Mouse (Mus musculus) liver, adult 2 months (tissue): ENCODE measurements around the gene Cdipt. TPM values are rescaled to one million over a fixed set of nuclear protein-coding genes. Genes with fewer than 3 reads are reported as not detected.

Experiments used
- DNase-seq: peaks from one replicate; pipeline ENCODE4 v3.0.0-alpha.2; 2011; ENCODE audit warnings: low read depth, low spot score; ENCODE audit errors: extremely low read depth
- H3K27ac ChIP-seq: fragments of 200-500 bp; replicated peaks from 2 replicates; pipeline ENCODE4 v1.5.1; 2012; ENCODE audit warnings: low read depth, mild to moderate bottlenecking, control low read depth, inconsistent platforms, low read length; ENCODE audit not compliant: insufficient read depth
- H3K27me3 ChIP-seq: fragments of 200-500 bp; 2 replicates; pipeline ENCODE4 v1.6.1; 2012; ENCODE audit warnings: mild to moderate bottlenecking, moderate library complexity, low read length, inconsistent platforms; ENCODE audit not compliant: control insufficient read depth, insufficient read depth
- H3K36me3 ChIP-seq: fragments of 200-500 bp; 2 replicates; pipeline ENCODE4 v1.6.1; 2012; ENCODE audit warnings: low read length, inconsistent platforms; ENCODE audit not compliant: control insufficient read depth, insufficient read depth
- H3K4me1 ChIP-seq: fragments of 200-500 bp; 2 replicates; pipeline ENCODE4 v1.6.1; 2011; ENCODE audit warnings: low read length; ENCODE audit not compliant: control insufficient read depth, insufficient read depth
- H3K4me3 ChIP-seq: fragments of 200-500 bp; 2 replicates; pipeline ENCODE4 v1.5.1; 2011; ENCODE audit warnings: low read depth, mild to moderate bottlenecking, control low read depth, low read length, moderate library complexity; ENCODE audit not compliant: insufficient read depth
- H3K79me2 ChIP-seq: fragments of 200-500 bp; 2 replicates; pipeline ENCODE4 v1.6.1; 2012; ENCODE audit warnings: inconsistent platforms, mild to moderate bottlenecking, low read length, moderate library complexity; ENCODE audit not compliant: control insufficient read depth, insufficient read depth
- H3K9ac ChIP-seq: fragments of 200-500 bp; 2 replicates; pipeline ENCODE4 v1.6.1; 2012; ENCODE audit warnings: low read depth, mild to moderate bottlenecking, control low read depth, inconsistent platforms, low read length
- CTCF ChIP-seq: fragments of 200-500 bp; IDR thresholded peaks from 2 replicates; pipeline ENCODE4 v1.5.1; 2011; ENCODE audit warnings: low read depth, low read length, control low read depth
- POLR2A ChIP-seq: fragments of 200-500 bp; IDR thresholded peaks from 2 replicates; pipeline ENCODE4 v1.6.1; 2011; ENCODE audit warnings: low read length, control low read depth; ENCODE audit not compliant: insufficient read depth; ENCODE audit errors: extremely low read depth
- WGBS: fragments of 180-500 bp; shearing (Covaris S2); methylation state at CpG from one replicate; pipeline ENCODE4 v1.1.7; 2018; 5-methylcytosine and 5-hydroxymethylcytosine counted together
- polyA plus RNA-seq: library from polyadenylated mRNA; depleted of rRNA; stranded (reverse); fragments of >200 nt; gene quantifications from 2 replicates; pipeline ENCODE4 v1.2.3, GENCODE M21; 2012
- total RNA-seq: library from RNA; depleted of rRNA; stranded (reverse); fragments of >200 nt; gene quantifications from 2 replicates; pipeline ENCODE4 v1.2.3, GENCODE M21; 2014

Gene Cdipt
- total and polyA plus RNA-seq, 2 experiments = 42.8 to 141 TPM

DNA sequence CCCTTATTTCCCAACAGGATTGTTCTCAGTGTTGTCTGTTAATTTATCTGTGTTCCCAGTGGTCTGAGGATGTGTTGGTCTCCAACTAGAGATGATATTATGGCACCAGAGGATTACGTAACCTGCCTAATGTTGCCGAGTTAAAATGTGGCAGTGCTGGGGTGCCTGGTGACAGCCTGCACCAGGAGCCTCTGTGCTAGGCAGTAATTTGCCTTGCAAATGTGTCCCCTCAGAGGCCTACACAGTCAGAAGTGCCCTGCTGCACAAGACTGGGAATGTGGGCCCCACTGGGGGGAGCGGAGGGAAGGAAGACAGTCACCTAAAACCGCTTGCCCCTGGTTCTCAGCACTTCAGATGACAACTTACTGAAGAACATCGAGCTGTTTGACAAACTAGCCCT, 33.9 kb upstream of the Cdipt start:
- Histone ChIP-seq H3K9ac (no peak overlapping the region), H3K36me3 (peaks cover 12% of the 10 kb centered on the region; the same call in 1 of the 2 replicates), H3K27me3 (no peaks in the 10 kb centered on the region), H3K27ac (no peak overlapping the region), H3K4me3 (no peak overlapping the region), H3K79me2 (no peaks in the 10 kb centered on the region), H3K4me1 (no peaks in the 10 kb centered on the region)
- 82% methylated on average over 5 of the region's 5 CpGs for WGBS
- no peak for DNase-seq
- TF ChIP-seq CTCF = no peak
- TF ChIP-seq POLR2A = no peak

GRCm38 (mm10) chr7:126946530-126946929, 29.2 kb upstream of the Cdipt start:
- H3K9ac ChIP-seq = no peak overlapping the region
- H3K4me3 ChIP-seq = no peak overlapping the region
- no peak for DNase-seq
- TF ChIP-seq CTCF (peak; percentile 75), POLR2A (no peak)
- H3K27me3 ChIP-seq = peaks cover 6% of the 10 kb centered on the region; the same call in 1 of the 2 replicates
- no peak overlapping the region for H3K27ac ChIP-seq
- WGBS = 82% methylated on average over 3 of the region's 3 CpGs
- H3K4me1 ChIP-seq = no peaks in the 10 kb centered on the region; the same call in 1 of the 2 replicates
- peaks cover 6% of the 10 kb centered on the region; the same call in 1 of the 2 replicates for H3K36me3 ChIP-seq
- no peaks in the 10 kb centered on the region for H3K79me2 ChIP-seq

DNA sequence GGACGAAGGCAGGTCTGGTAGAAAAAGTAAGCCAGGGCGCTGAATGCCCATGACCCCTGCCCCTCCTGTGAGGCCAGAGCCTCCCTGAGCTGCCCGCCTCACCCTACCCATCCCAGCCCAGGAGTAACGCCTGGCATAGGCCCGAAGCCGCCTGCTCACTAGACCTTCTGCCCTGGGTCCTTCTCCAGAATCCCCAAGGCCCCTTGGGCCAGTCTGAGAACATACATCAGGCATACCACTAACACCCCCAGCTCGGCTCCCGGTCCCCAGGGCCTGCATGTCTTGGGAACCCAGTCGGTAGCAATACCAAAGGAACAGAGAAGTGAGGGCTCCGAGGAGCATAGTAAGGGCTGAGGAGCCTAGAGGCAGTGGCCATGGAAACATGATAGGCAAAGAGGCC, 27.1 kb upstream of the Cdipt start:
- Histone ChIP-seq H3K4me1 (no peaks in the 10 kb centered on the region; the same call in 1 of the 2 replicates), H3K79me2 (no peaks in the 10 kb centered on the region), H3K4me3 (no peak overlapping the region), H3K9ac (no peak overlapping the region), H3K36me3 (peaks cover 4% of the 10 kb centered on the region; the same call in 1 of the 2 replicates), H3K27me3 (peaks cover 6% of the 10 kb centered on the region; the same call in 1 of the 2 replicates), H3K27ac (no peak overlapping the region)
- WGBS = 88% methylated on average over 10 of the region's 10 CpGs
- TF ChIP-seq CTCF (no peak), POLR2A (no peak)
- DNase-seq = no peak

- H3K27me3 ChIP-seq = peaks cover 6% of the 10 kb centered on the region; the same call in 1 of the 2 replicates
- H3K79me2 ChIP-seq = no peaks in the 10 kb centered on the region
- WGBS = 3% methylated on average over 21 of the region's 21 CpGs
- H3K36me3 ChIP-seq = no peaks in the 10 kb centered on the region; the same call in 1 of the 2 replicates
- no peak for DNase-seq
- TF ChIP-seq CTCF (no peak), POLR2A (no peak)
- H3K27ac ChIP-seq = no peak within 1 kb of the TSS
- no peaks in the 10 kb centered on the region; the same call in 1 of the 2 replicates for H3K4me1 ChIP-seq
- H3K4me3 ChIP-seq = peak within 1 kb of the TSS; percentile 57; the same call in 1 of the 2 replicates
- no peak within 1 kb of the TSS for H3K9ac ChIP-seq
Measured at GRCm38 (mm10) chr7:126949403-126949792, 26.3 kb upstream of the Cdipt start, which contains the start of gene Asphd1. Asphd1 (minus strand) TSS chr7:126949582.

- Histone ChIP-seq H3K4me3 (peak within 1 kb of the TSS; percentile 57; the same call in 1 of the 2 replicates), H3K27me3 (peaks cover 6% of the 10 kb centered on the region; the same call in 1 of the 2 replicates), H3K4me1 (no peaks in the 10 kb centered on the region; the same call in 1 of the 2 replicates), H3K36me3 (no peaks in the 10 kb centered on the region), H3K79me2 (no peaks in the 10 kb centered on the region), H3K9ac (no peak within 1 kb of the TSS), H3K27ac (no peak within 1 kb of the TSS)
- 1% methylated on average over 42 of the region's 42 CpGs for WGBS
- no peak for TF ChIP-seq POLR2A
- peak; percentile 48 for DNase-seq
Measured at GRCm38 (mm10) chr7:126949793-126950646, 25.7 kb upstream of the Cdipt start, which contains the start of gene Sez6l2. Sez6l2 (plus strand) TSS chr7:126950563.
